Mouse (Mus musculus) MEL (cell line): ENCODE measurements around the gene Ankrd44. TPM values are rescaled to one million over a fixed set of nuclear protein-coding genes. Genes with fewer than 3 reads are reported as not detected.

ENCODE experiments used
- DNase-seq: peaks from one replicate; pipeline ENCODE4 v3.0.0; 2011; ENCODE audit warnings: low read depth, low spot score
- H3K27ac ChIP-seq: 2 replicates; pipeline ENCODE4 v1.5.1; 2012; ENCODE audit warnings: low read depth, mild to moderate bottlenecking, control low read depth, low read length, moderate library complexity; ENCODE audit not compliant: control insufficient read depth
- H3K27me3 ChIP-seq, 2 experiments: fragments of 150-350 bp in 1 of 2; sonication (generic) in 1 of 2; 2 replicates each; pipeline ENCODE4 v1.6.1; 2012; ENCODE audit warnings: low read length in 2 of 2, mild to moderate bottlenecking in 2 of 2, improper control_type of control experiment in 1 of 2, moderate library complexity in 1 of 2; ENCODE audit not compliant: insufficient read depth in 2 of 2, control insufficient read depth in 1 of 2
- H3K36me3 ChIP-seq, 2 experiments: 2 replicates each; pipeline ENCODE4 v1.6.1; 2012 to 2014; ENCODE audit warnings: low read length in 2 of 2, improper control_type of control experiment in 1 of 2, inconsistent platforms in 1 of 2, mild to moderate bottlenecking in 1 of 2; ENCODE audit not compliant: insufficient read depth in 2 of 2, control insufficient read depth in 1 of 2
- H3K4me1 ChIP-seq, 2 experiments: fragments of 150-350 bp in 1 of 2; sonication (generic) in 1 of 2; 2 replicates each; pipeline ENCODE4 v1.6.1; 2012; ENCODE audit warnings: low read length in 2 of 2, improper control_type of control experiment in 1 of 2, mild to moderate bottlenecking in 1 of 2; ENCODE audit not compliant: insufficient read depth in 2 of 2, control insufficient read depth in 1 of 2
- H3K4me3 ChIP-seq, 2 experiments: fragments of 150-350 bp in 1 of 2; sonication (generic) in 1 of 2; 2 replicates each; pipeline ENCODE4 v1.5.1; 2012; ENCODE audit warnings: low read depth in 2 of 2, low read length in 2 of 2, mild to moderate bottlenecking in 2 of 2, moderate library complexity in 2 of 2, control low read depth in 1 of 2, improper control_type of control experiment in 1 of 2; ENCODE audit not compliant: control insufficient read depth in 1 of 2, insufficient read depth in 1 of 2
- H3K79me2 ChIP-seq: 2 replicates; pipeline ENCODE4 v1.6.1; 2012; ENCODE audit warnings: mild to moderate bottlenecking, low read length, moderate library complexity; ENCODE audit not compliant: control insufficient read depth, poor library complexity, insufficient read depth
- H3K9ac ChIP-seq: 2 replicates; pipeline ENCODE4 v1.6.1; 2012; ENCODE audit warnings: low read depth, mild to moderate bottlenecking, control low read depth, low read length, moderate library complexity; ENCODE audit not compliant: control insufficient read depth, poor library complexity, severe bottlenecking
- H3K9me3 ChIP-seq: fragments of 150-350 bp; sonication (generic); replicated peaks from 2 replicates; pipeline ENCODE4 v1.6.1; 2012; ENCODE audit warnings: mild to moderate bottlenecking, low read length, improper control_type of control experiment, moderate library complexity; ENCODE audit not compliant: insufficient read depth
- CHD1 ChIP-seq: IDR thresholded peaks from 2 replicates; pipeline ENCODE4 v1.6.1; 2012; ENCODE audit warnings: low read depth, mild to moderate bottlenecking, inconsistent platforms, low read length, improper control_type of control experiment
- CHD2 ChIP-seq: IDR thresholded peaks from 2 replicates; pipeline ENCODE4 v1.6.1; 2011; ENCODE audit warnings: low read length, improper control_type of control experiment
- CTCF ChIP-seq, 3 experiments: IDR thresholded peaks in 2 of 3; conservative IDR thresholded peaks in 1 of 3; 2 replicates each; pipeline ENCODE4 v1.5.1; 2011 to 2012; ENCODE audit warnings: low read length in 3 of 3, low read depth in 2 of 3, mild to moderate bottlenecking in 2 of 3, improper control_type of control experiment in 1 of 3, inconsistent platforms in 1 of 3, mixed read lengths in 1 of 3, moderate library complexity in 1 of 3; ENCODE audit not compliant: control insufficient read depth in 1 of 3, insufficient read depth in 1 of 3, poor library complexity in 1 of 3, severe bottlenecking in 1 of 3
- E2F4 ChIP-seq: IDR thresholded peaks from 2 replicates; pipeline ENCODE4 v1.6.1; 2011; ENCODE audit warnings: low read depth, low read length, improper control_type of control experiment, borderline replicate concordance
- ELF1 ChIP-seq: IDR thresholded peaks from 2 replicates; pipeline ENCODE4 v1.6.1; 2014; ENCODE audit warnings: low read depth, mild to moderate bottlenecking, inconsistent platforms, low read length, improper control_type of control experiment, moderate library complexity
- GABPA ChIP-seq: IDR thresholded peaks from 2 replicates; pipeline ENCODE4 v1.6.1; 2012; ENCODE audit warnings: low read depth, mild to moderate bottlenecking, inconsistent platforms, low read length, improper control_type of control experiment, moderate library complexity
- GATA1 ChIP-seq: IDR thresholded peaks from 2 replicates; pipeline ENCODE4 v1.6.1; 2011; ENCODE audit warnings: low read depth, low read length, improper control_type of control experiment
- JUND ChIP-seq: IDR thresholded peaks from 2 replicates; pipeline ENCODE4 v1.6.1; 2011; ENCODE audit warnings: low read depth, mild to moderate bottlenecking, improper control_type of control experiment, low read length
- KAT2A ChIP-seq: conservative IDR thresholded peaks from 2 replicates; pipeline ENCODE4 v1.6.1; 2012; ENCODE audit warnings: low read depth, low read length, improper control_type of control experiment, inconsistent platforms
- MAX ChIP-seq: IDR thresholded peaks from 2 replicates; pipeline ENCODE4 v1.6.1; 2011; ENCODE audit warnings: low read length, improper control_type of control experiment
- MAZ ChIP-seq: IDR thresholded peaks from 2 replicates; pipeline ENCODE4 v1.6.1; 2012; ENCODE audit warnings: low read depth, mild to moderate bottlenecking, inconsistent platforms, low read length, improper control_type of control experiment
- MEF2A ChIP-seq: IDR thresholded peaks from 2 replicates; pipeline ENCODE4 v1.6.1; 2014; ENCODE audit warnings: low read depth, mild to moderate bottlenecking, inconsistent platforms, low read length, improper control_type of control experiment; ENCODE audit not compliant: poor library complexity, insufficient replicate concordance, severe bottlenecking; ENCODE audit errors: extremely low read depth
- MYB ChIP-seq: IDR thresholded peaks from 2 replicates; pipeline ENCODE4 v1.6.1; 2011; ENCODE audit warnings: mild to moderate bottlenecking, low read depth, low read length, improper control_type of control experiment
- NRF1 ChIP-seq: IDR thresholded peaks from 2 replicates; pipeline ENCODE4 v1.6.1; 2014; ENCODE audit warnings: low read depth, mild to moderate bottlenecking, inconsistent platforms, low read length, improper control_type of control experiment, moderate library complexity; ENCODE audit not compliant: poor library complexity, insufficient read depth, severe bottlenecking
- POLR2A ChIP-seq, 2 experiments: IDR thresholded peaks; 2 replicates each; pipeline ENCODE4 v1.6.1; 2011 to 2012; ENCODE audit warnings: low read length in 2 of 2, mild to moderate bottlenecking in 2 of 2, control low read depth in 1 of 2, improper control_type of control experiment in 1 of 2, low read depth in 1 of 2, moderate library complexity in 1 of 2; ENCODE audit not compliant: control insufficient read depth in 1 of 2, insufficient read depth in 1 of 2, poor library complexity in 1 of 2
- POLR2AphosphoS5 ChIP-seq: IDR thresholded peaks from 2 replicates; pipeline ENCODE4 v1.6.1; 2012; ENCODE audit warnings: low read depth, borderline replicate concordance, mild to moderate bottlenecking, inconsistent platforms, low read length, moderate library complexity, mixed read lengths
- RCOR1 ChIP-seq: IDR thresholded peaks from 2 replicates; pipeline ENCODE4 v1.6.1; 2012; ENCODE audit warnings: low read depth, mild to moderate bottlenecking, inconsistent platforms, low read length, improper control_type of control experiment
- SIN3A ChIP-seq: IDR thresholded peaks from 2 replicates; pipeline ENCODE4 v1.6.1; 2012; ENCODE audit warnings: low read length, improper control_type of control experiment, inconsistent platforms
- SMC3 ChIP-seq: IDR thresholded peaks from 2 replicates; pipeline ENCODE4 v1.6.1; 2011; ENCODE audit warnings: low read depth, low read length, improper control_type of control experiment
- TAL1 ChIP-seq: IDR thresholded peaks from 2 replicates; pipeline ENCODE4 v1.6.1; 2012; ENCODE audit warnings: mild to moderate bottlenecking, inconsistent platforms, low read length, moderate library complexity, mixed read lengths
- UBTF ChIP-seq: IDR thresholded peaks from 2 replicates; pipeline ENCODE4 v1.6.1; 2012; ENCODE audit warnings: low read depth, mild to moderate bottlenecking, inconsistent platforms, low read length, improper control_type of control experiment, moderate library complexity, borderline replicate concordance; ENCODE audit not compliant: insufficient read depth
- USF1 ChIP-seq: IDR thresholded peaks from 2 replicates; pipeline ENCODE4 v1.6.1; 2014; ENCODE audit warnings: low read depth, mild to moderate bottlenecking, inconsistent platforms, low read length, improper control_type of control experiment, moderate library complexity
- ZC3H11A ChIP-seq: IDR thresholded peaks from 2 replicates; pipeline ENCODE4 v1.6.1; 2012; ENCODE audit warnings: low read depth, mild to moderate bottlenecking, inconsistent platforms, low read length, improper control_type of control experiment
- ZKSCAN1 ChIP-seq: IDR thresholded peaks from 2 replicates; pipeline ENCODE4 v1.6.1; 2012; ENCODE audit warnings: low read depth, mild to moderate bottlenecking, inconsistent platforms, low read length, improper control_type of control experiment, moderate library complexity
- ZMIZ1 ChIP-seq: IDR thresholded peaks from 2 replicates; pipeline ENCODE4 v1.6.1; 2012; ENCODE audit warnings: low read depth, mild to moderate bottlenecking, inconsistent platforms, low read length, improper control_type of control experiment, moderate library complexity
- ZNF384 ChIP-seq: IDR thresholded peaks from 2 replicates; pipeline ENCODE4 v1.6.1; 2012; ENCODE audit warnings: low read depth, mild to moderate bottlenecking, inconsistent platforms, low read length, improper control_type of control experiment
- polyA plus RNA-seq, 2 experiments: library from polyadenylated mRNA; stranded (reverse) in 1 of 2; unstranded in 1 of 2; fragments of >175 nt in 1 of 2; fragments of >200 nt in 1 of 2; gene quantifications; 2 replicates each; pipeline versions ENCODE4 v1.2.1 to v1.2.4; 2012; ENCODE audit warnings: low replicate concordance in 2 of 2, low read depth in 1 of 2; ENCODE audit not compliant: insufficient read length in 2 of 2, insufficient read depth in 1 of 2, missing spikeins in 1 of 2
- total RNA-seq: library from RNA; depleted of rRNA; stranded (reverse); fragments of 300-350 nt; gene quantifications from 2 replicates; pipeline ENCODE4 v1.2.3, GENCODE M21; 2012

Gene Ankrd44
- total and polyA plus RNA-seq, 3 experiments: 2.3 to 4.4 TPM; not detected in 1

DNA sequence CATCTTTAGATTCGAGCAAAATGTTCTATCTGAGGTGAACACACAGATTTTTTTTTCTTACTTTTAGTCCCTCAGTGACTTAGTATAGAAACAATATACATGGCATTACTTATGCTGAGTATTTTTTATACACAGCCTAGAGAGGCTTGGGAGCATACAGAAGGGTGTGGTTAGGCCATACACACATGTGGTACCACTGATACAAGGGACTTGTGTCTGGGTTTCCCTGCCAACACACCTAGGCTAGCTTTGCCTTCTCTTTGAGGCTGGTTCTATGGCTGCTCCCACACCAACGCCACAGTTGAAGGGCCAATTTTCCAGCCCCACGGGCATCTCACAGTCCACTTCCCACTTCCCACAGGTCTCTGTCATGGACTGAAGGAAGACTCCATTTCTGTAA, 70.2 kb downstream of the Ankrd44 start:
- no peak for DNase-seq
- Histone ChIP-seq H3K27me3 (no peaks in the 10 kb centered on the region), H3K27ac (no peak overlapping the region)
- no peak for TF ChIP-seq KAT2A
- TF ChIP-seq SIN3A: no peak
- no peak for TF ChIP-seq ZC3H11A
- no peak for TF ChIP-seq MYB
- TF ChIP-seq RCOR1: no peak
- no peak for TF ChIP-seq E2F4
- TF ChIP-seq SMC3: no peak
- TF ChIP-seq POLR2A (IDR thresholded peaks at IDR 0.05; ENCODE audit: control insufficient read depth in 1 of 2, insufficient read depth in 1 of 2, low read depth in 1 of 2, low read length in 2 of 2, poor library complexity in 1 of 2): no peak
- TF ChIP-seq CHD2: no peak
- no peak for TF ChIP-seq MAX
- TF ChIP-seq, all 39 proteins: peak for 0
- Histone ChIP-seq H3K36me3 (no peaks in the 10 kb centered on the region), H3K4me1 (no peaks in the 10 kb centered on the region), H3K9me3 (no peaks in the 10 kb centered on the region), H3K4me3 (no peak overlapping the region), H3K9ac (no peak overlapping the region), H3K79me2 (no peaks in the 10 kb centered on the region)

DNA sequence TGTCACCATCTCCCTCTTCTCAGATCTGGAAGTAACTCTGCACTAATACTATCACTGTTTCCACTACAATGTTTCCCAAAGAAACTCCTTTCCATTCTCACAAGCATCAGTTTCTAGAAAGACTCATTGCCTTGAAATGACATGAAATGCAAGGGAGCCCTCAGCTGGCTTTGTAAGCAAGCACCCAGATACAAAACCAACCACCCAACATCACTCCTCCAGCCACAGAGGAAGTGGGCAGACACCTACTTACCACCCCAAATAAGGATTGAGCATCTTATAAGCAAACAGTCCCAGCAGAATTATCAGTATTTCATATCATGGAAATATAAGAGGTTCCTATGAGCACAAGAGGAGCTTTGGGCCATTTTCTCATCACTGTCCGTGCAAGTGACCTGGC, 71.8 kb downstream of the Ankrd44 start:
- DNase-seq: no peak
- H3K9ac ChIP-seq: no peak overlapping the region
- H3K79me2 ChIP-seq: no peaks in the 10 kb centered on the region

DNA sequence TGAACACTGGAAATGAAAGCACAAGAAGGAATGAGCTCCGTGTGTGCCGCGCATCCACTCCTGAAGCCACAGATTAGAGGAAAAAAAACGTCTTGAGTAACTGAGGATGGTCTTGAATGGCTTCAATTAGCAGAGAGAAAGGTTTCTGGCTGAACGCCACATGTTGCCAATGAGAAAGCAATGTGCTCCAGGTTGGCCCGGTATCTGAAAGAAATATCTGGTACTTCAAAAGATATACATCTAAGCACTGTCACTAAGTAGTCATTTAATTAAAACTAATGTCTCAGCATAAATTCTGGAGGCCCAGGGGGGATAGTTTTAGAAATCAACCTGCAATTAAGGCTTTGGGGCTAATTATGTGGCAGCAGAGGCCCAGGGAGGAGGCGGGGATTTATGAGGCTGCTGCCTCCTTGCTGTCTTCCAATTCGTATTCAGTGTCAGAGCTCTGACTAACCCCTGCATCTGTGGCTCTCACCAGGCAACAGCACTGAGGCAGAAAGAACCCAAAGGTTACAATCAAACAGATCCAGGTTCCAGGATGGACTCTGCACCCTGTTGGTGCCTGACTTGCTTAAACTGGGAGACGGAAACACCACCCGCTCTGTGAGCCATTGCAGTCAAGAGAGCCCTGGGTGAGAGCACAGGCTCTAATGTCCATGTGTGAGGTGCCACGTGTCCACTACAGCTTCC, 72.7 kb downstream of the Ankrd44 start:
- Histone ChIP-seq H3K27ac (no peak overlapping the region), H3K27me3 (no peaks in the 10 kb centered on the region), H3K9ac (no peak overlapping the region), H3K4me1 (no peaks in the 10 kb centered on the region), H3K4me3 (no peak overlapping the region), H3K36me3 (no peaks in the 10 kb centered on the region), H3K79me2 (no peaks in the 10 kb centered on the region), H3K9me3 (no peaks in the 10 kb centered on the region)
- DNase-seq: no peak
- TF ChIP-seq CTCF (IDR thresholded peaks at IDR 0.05 in 2 of 3, conservative IDR thresholded peaks at IDR 0.05 in 1 of 3; ENCODE audit: control insufficient read depth in 1 of 3, insufficient read depth in 1 of 3, low read depth in 2 of 3, low read length in 3 of 3, poor library complexity in 1 of 3, severe bottlenecking in 1 of 3) (no peak), CHD1 (no peak), TAL1 (no peak), GABPA (no peak), ZMIZ1 (no peak), ELF1 (no peak), ZKSCAN1 (no peak), RCOR1 (no peak), NRF1 (no peak), E2F4 (no peak), ZNF384 (no peak), SIN3A (no peak), UBTF (no peak)

More for the DNA sequence above, 71.8 kb downstream of the Ankrd44 start:
- TF ChIP-seq ZMIZ1 (no peak), CHD1 (no peak), TAL1 (no peak), ZNF384 (no peak), SMC3 (no peak), UBTF (no peak), USF1 (no peak), POLR2AphosphoS5 (no peak), JUND (no peak), MEF2A (no peak), ZC3H11A (no peak), MAZ (no peak), CHD2 (no peak), GATA1 (no peak), GABPA (no peak)
- no peaks in the 10 kb centered on the region for H3K9me3 ChIP-seq
- H3K4me1 ChIP-seq: no peaks in the 10 kb centered on the region
- no peak overlapping the region for H3K4me3 ChIP-seq
- no peaks in the 10 kb centered on the region for H3K27me3 ChIP-seq
- H3K27ac ChIP-seq: no peak overlapping the region
- H3K36me3 ChIP-seq: no peaks in the 10 kb centered on the region
